Mouse (Mus musculus): Measurements from ENCODE around the gene Myo6. TPM values are rescaled to one million over a fixed set of nuclear protein-coding genes. Genes with fewer than 3 reads are reported as not detected.

Myo6 gene
- total and polyA plus RNA-seq, 3 experiments, result 6.0 to 39.5 (median 11.0) TPM

DNA sequence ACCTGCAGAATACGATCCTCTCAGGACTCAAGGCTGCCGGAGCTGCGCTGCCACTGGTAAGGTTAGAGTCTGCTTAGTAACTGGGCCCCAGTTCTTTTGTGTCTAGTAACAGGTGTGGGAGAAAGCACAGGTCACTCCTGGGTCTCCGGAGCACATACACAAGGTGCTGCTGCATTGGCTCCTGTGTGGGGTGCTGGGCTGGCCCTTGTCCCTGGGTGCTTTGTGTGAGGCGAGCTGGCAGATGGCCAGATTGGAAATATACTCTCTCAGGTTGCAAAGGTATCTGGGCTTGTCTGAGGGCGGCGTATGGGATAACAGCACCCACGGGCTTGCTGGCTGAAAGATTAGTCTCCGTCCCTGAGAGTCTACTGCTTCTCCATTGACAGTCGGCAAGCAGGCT lies 27.5 kb downstream of the Myo6 start:
- Histone ChIP-seq H3K4me3 (replicated peaks in 1 of 3; ENCODE audit: low read depth in 2 of 3, low read length in 2 of 3, poor library complexity in 1 of 3) (no peak overlapping the region), H3K27ac (ENCODE audit: insufficient read depth, low read depth) (no peak overlapping the region), H3K79me2 (replicated peaks; ENCODE audit: control insufficient read depth, extremely low read depth, insufficient read depth, poor library complexity, severe bottlenecking) (no peaks in the 10 kb centered on the region), H3K9ac (ENCODE audit: insufficient read depth, low read depth) (no peak overlapping the region), H3K9me3 (replicated peaks; ENCODE audit: low read length) (no peaks in the 10 kb centered on the region), H3K36me3 (replicated peaks in 1 of 2; ENCODE audit: control insufficient read depth in 1 of 2, insufficient read depth in 1 of 2, low read length in 1 of 2) (no peaks in the 10 kb centered on the region), H3K27me3 (replicated peaks) (no peaks in the 10 kb centered on the region), H3K4me2 (ENCODE audit: insufficient read depth, low read depth, poor library complexity, severe bottlenecking) (no peak overlapping the region), H3K4me1 (ENCODE audit: control insufficient read depth in 1 of 2, insufficient read depth in 2 of 2) (no peaks in the 10 kb centered on the region; a peak in 1 of 4 replicates)
- TF ChIP-seq BHLHE40 (IDR thresholded peaks at IDR 0.05; ENCODE audit: low read depth, low read length) (no peak), E2F4 (IDR thresholded peaks at IDR 0.05; ENCODE audit: insufficient replicate concordance, low read depth, low read length) (no peak), RCOR1 (conservative IDR thresholded peaks at IDR 0.05; ENCODE audit: low read depth, low read length) (no peak), MYC (IDR thresholded peaks at IDR 0.05; ENCODE audit: low read depth, low read length) (no peak), MAFK (IDR thresholded peaks at IDR 0.05; ENCODE audit: insufficient replicate concordance, low read length) (no peak), USF2 (conservative IDR thresholded peaks at IDR 0.05; ENCODE audit: low read depth, low read length) (no peak), MAZ (IDR thresholded peaks at IDR 0.05; ENCODE audit: low read depth, low read length) (no peak), ZC3H11A (IDR thresholded peaks at IDR 0.05; ENCODE audit: low read depth, low read length) (no peak)
- dilution Hi-C loops (cut with MboI; ENCODE audit: extremely low pct_ligation_motif_present, extremely low pct_unique_long_range_greater_than_20kb, low sequenced_read_pairs), result no loop called here
- in situ Hi-C loops (cut with MboI; ENCODE audit: low pct_ligation_motif_present, low pct_unique_long_range_greater_than_20kb, low sequenced_read_pairs), result no loop called here
- DNase-seq (ENCODE audit: extremely low read depth), result no peak

DNA sequence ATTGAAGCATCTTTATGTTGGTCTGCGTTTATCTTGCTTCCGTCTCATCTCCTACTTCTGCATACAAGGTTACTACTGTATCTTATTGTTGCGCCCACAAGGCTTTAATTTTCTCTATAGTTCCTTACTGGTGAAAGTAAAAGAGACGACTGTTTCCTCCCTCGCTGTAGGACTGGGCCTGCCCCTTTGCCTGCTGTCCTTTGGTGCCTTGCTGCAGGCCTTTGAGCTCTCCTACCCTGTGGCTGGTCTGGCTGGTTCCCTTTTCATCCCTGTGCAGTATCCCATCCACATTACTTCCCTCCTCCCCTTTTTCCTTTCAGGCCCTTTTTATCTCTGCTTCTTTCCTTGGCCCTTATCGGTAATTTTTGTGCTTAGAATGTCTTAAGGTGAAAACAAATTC lies 29.6 kb downstream of the Myo6 start:
- Histone ChIP-seq H3K9me3 (replicated peaks; ENCODE audit: low read length) (no peaks in the 10 kb centered on the region), H3K79me2 (replicated peaks; ENCODE audit: control insufficient read depth, extremely low read depth, insufficient read depth, poor library complexity, severe bottlenecking) (no peaks in the 10 kb centered on the region), H3K27ac (ENCODE audit: insufficient read depth, low read depth) (no peak overlapping the region), H3K36me3 (replicated peaks in 1 of 2; ENCODE audit: control insufficient read depth in 1 of 2, insufficient read depth in 1 of 2, low read length in 1 of 2) (no peaks in the 10 kb centered on the region), H3K4me1 (ENCODE audit: control insufficient read depth in 1 of 2, insufficient read depth in 2 of 2) (no peaks in the 10 kb centered on the region), H3K4me2 (ENCODE audit: insufficient read depth, low read depth, poor library complexity, severe bottlenecking) (no peak overlapping the region), H3K4me3 (replicated peaks in 1 of 3; ENCODE audit: low read depth in 2 of 3, low read length in 2 of 3, poor library complexity in 1 of 3) (no peak overlapping the region), H3K27me3 (replicated peaks) (no peaks in the 10 kb centered on the region), H3K9ac (ENCODE audit: insufficient read depth, low read depth) (no peak overlapping the region)
- DNase-seq (ENCODE audit: extremely low read depth), result no peak
- TF ChIP-seq IRF4 (IDR thresholded peaks at IDR 0.05; ENCODE audit: low read depth, low read length), result no peak
- no peak for TF ChIP-seq ZMIZ1 (IDR thresholded peaks at IDR 0.05; ENCODE audit: low read depth, low read length)
- no peak for TF ChIP-seq MAFK (IDR thresholded peaks at IDR 0.05; ENCODE audit: insufficient replicate concordance, low read length)
- TF ChIP-seq POLR2A (IDR thresholded peaks at IDR 0.05; ENCODE audit: low read depth, low read length), result no peak
- TF ChIP-seq MAX (IDR thresholded peaks at IDR 0.05; ENCODE audit: low read length), result no peak
- TF ChIP-seq E2F4 (IDR thresholded peaks at IDR 0.05; ENCODE audit: insufficient replicate concordance, low read depth, low read length), result no peak
- TF ChIP-seq MXI1 (IDR thresholded peaks at IDR 0.05; ENCODE audit: low read depth, low read length), result no peak
- no peak for TF ChIP-seq JUND (conservative IDR thresholded peaks at IDR 0.05; ENCODE audit: low read depth, low read length)
- TF ChIP-seq BHLHE40 (IDR thresholded peaks at IDR 0.05; ENCODE audit: low read depth, low read length), result no peak
- TF ChIP-seq NRF1 (IDR thresholded peaks at IDR 0.05; ENCODE audit: low read depth, low read length), result no peak
- no peak for TF ChIP-seq ZNF384 (IDR thresholded peaks at IDR 0.05; ENCODE audit: low read depth, low read length)
- no peak for TF ChIP-seq NELFE (IDR thresholded peaks at IDR 0.05; ENCODE audit: low read depth, low read length)
- no peak for TF ChIP-seq KAT2A (IDR thresholded peaks at IDR 0.05; ENCODE audit: insufficient replicate concordance, low read length)
- TF ChIP-seq PAX5 (IDR thresholded peaks at IDR 0.05; ENCODE audit: low read length), result no peak
- no peak for TF ChIP-seq SMC3 (IDR thresholded peaks at IDR 0.05; ENCODE audit: low read depth, low read length)
- no peak for TF ChIP-seq GABPA (IDR thresholded peaks at IDR 0.05; ENCODE audit: insufficient replicate concordance, low read depth, low read length)
- no peak for TF ChIP-seq USF2 (conservative IDR thresholded peaks at IDR 0.05; ENCODE audit: low read depth, low read length)
- no peak for TF ChIP-seq SIN3A (IDR thresholded peaks at IDR 0.05; ENCODE audit: low read length)
- TF ChIP-seq MEF2A (IDR thresholded peaks at IDR 0.05; ENCODE audit: borderline replicate concordance, low read depth, low read length), result no peak
- dilution Hi-C loops (cut with MboI; ENCODE audit: extremely low pct_ligation_motif_present, extremely low pct_unique_long_range_greater_than_20kb, low sequenced_read_pairs), result no loop called here
- in situ Hi-C loops (cut with MboI; ENCODE audit: low pct_ligation_motif_present, low pct_unique_long_range_greater_than_20kb, low sequenced_read_pairs), result no loop called here

All from CH12.LX (cell line).